Mouse (Mus musculus) granulocyte monocyte progenitor cell, adult 5-6 weeks (primary cell): ENCODE data around the gene Med26. TPM values are rescaled to one million over a fixed set of nuclear protein-coding genes. Genes with fewer than 3 reads are reported as not detected.

ENCODE experiments used
- ATAC-seq: replicated peaks from 2 replicates; pipeline ENCODE4 v1.8.0; 2016; ENCODE audit warnings: mild to moderate bottlenecking, moderate TSS enrichment, inconsistent platforms; ENCODE audit not compliant: poor library complexity, severe bottlenecking
- total RNA-seq, 2 experiments: library from RNA; stranded (forward) in 1 of 2; stranded (reverse) in 1 of 2; fragments of 200-712, 200-1000 nt in 1 of 2; fragments of >200 nt in 1 of 2; fragmentation: Nextera tagmentation in 1 of 2; gene quantifications; 2 replicates each; pipeline ENCODE4 v1.2.3; 2014 to 2017

Gene Med26
- total RNA-seq, 2 experiments from 2014 or later, result 6.9 to 10.9 TPM

- ATAC-seq, result peak; percentile 8
Measured at GRCm38 (mm10) chr8:72491680-72492621, 56.1 kb downstream of the Med26 start, which contains the start of gene Slc35e1. Slc35e1 (minus strand) TSS chr8:72492614.

- no peak for ATAC-seq
Measured at GRCm38 (mm10) chr8:72491017-72491416, 57.1 kb downstream of the Med26 start.

- ATAC-seq, result peak; percentile 71
Measured at GRCm38 (mm10) chr8:72487014-72487413, 61.1 kb downstream of the Med26 start.

- ATAC-seq, result peak; percentile 72
Measured at GRCm38 (mm10) chr8:72485456-72486199, 62.4 kb downstream of the Med26 start.

- ATAC-seq, result peak; percentile 91
Measured at GRCm38 (mm10) chr8:72474826-72475546, 73.1 kb downstream of the Med26 start, which contains the start of gene Cherp. Cherp (minus strand) TSS chr8:72475226.

GRCm38 (mm10) chr8:72470684-72471083 is 77.4 kb downstream of the Med26 start:
- ATAC-seq, result no peak

- no peak for ATAC-seq
Measured at GRCm38 (mm10) chr8:72469984-72470383, 78.1 kb downstream of the Med26 start.

- ATAC-seq, result no peak
Measured at GRCm38 (mm10) chr8:72469243-72469642, 78.8 kb downstream of the Med26 start.

- ATAC-seq, result no peak
Measured at GRCm38 (mm10) chr8:72464211-72464610, 83.9 kb downstream of the Med26 start.

- no peak for ATAC-seq
Measured at GRCm38 (mm10) chr8:72459881-72460533, 88.1 kb downstream of the Med26 start.

- ATAC-seq, result no peak
Measured at GRCm38 (mm10) chr8:72458457-72458856, 89.6 kb downstream of the Med26 start.

- no peak for ATAC-seq
Measured at GRCm38 (mm10) chr8:72457806-72458205, 90.3 kb downstream of the Med26 start.

GRCm38 (mm10) chr8:72455317-72455716 is 92.8 kb downstream of the Med26 start:
- ATAC-seq, result no peak

GRCm38 (mm10) chr8:72453904-72454303 is 94.2 kb downstream of the Med26 start:
- ATAC-seq, result no peak

GRCm38 (mm10) chr8:72451516-72451915 is 96.6 kb downstream of the Med26 start:
- ATAC-seq, result no peak

- no peak for ATAC-seq
Measured at GRCm38 (mm10) chr8:72445071-72445470, 103.0 kb downstream of the Med26 start.
